Mouse (Mus musculus) effector memory CD4-positive, alpha-beta T cell, adult 7 months (primary cell): ENCODE measurements around the gene Sowahd. TPM values are rescaled to one million over a fixed set of nuclear protein-coding genes. Genes with fewer than 3 reads are reported as not detected.

Experiments
- polyA plus RNA-seq: library from polyadenylated mRNA; unstranded; fragments of 100-300 nt; shearing (Covaris generic); gene quantifications from one replicate; pipeline ENCODE4 v1.2.1, GENCODE M21; 2017

Sowahd gene
- polyA plus RNA-seq: not detected

DNA sequence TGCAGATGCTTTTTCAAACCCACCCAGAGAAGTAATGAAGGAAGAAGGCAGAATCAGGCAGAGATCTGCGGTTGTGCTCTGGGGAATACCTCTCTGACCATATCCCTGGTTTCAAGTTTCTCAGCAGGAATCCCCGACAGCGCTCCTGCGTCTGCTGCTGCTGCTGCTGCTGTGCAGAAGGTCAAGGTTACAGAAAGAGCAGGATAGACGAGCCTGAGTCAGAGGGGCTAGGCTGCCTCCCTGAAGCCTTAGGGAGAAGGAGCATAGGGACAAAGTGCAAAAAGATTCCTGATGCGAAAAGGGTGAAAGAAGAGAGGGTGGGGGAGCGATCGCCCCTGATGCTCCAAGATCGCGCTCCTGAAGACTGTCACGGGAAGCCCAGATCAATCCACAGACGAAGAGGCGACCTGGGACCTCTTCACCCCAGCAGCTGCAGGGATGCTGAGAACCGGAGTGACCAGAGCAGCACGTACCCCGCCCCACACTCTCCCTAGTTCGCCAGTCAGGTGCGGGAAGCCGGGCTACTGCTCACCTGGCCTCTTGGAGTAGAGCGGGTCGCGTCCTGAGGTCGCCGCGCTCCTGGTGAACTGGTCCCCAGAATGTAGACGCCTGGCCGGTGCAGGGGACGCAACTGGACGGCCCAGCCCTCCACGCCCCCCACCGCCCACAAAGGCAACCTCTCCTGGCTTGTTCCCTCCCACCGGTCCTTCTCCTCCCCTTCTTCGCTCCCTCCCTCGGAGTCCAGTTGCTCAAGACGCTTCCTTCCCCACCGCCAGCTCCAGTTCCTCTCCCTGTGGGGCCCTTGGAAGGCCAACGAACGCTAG is at the start of gene Sowahd:
TSS of gene Sowahd (plus strand) at position 780 of the 824 bp plus-strand sequence.

DNA sequence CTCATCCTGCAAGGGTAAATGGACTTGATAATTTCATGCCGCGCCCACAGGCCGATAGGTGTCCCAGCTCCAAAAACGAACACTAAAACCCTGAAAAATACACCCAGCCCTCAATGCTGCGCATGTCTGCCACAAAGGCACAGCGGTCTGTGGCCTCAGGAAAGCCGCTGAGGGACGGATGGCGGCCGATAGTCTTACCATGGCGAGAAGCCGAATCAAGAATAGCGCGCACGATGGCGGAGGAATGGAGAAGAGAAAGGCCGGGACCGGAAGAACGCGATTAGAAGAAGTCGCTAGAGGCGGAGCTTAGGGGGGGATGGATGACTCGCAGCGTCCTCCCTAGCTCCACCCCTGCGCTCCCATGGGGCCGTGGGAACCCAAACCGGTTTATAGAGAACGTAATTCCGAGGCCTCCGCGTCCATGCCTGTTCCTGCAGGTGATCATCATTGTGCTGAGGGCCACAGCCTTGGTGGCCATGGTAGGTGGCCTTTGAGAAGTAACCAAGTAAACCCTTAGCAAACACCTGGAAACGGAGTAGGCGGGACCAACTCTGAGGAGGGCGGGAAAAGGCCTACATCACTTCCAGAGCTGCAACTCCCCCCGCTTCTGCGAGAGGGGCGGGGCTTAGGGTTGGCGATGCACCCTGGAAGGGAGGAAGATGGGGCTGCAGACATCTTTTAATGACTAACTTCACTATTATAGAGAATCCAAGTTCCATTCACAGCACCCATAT is 36.4 kb downstream of the Sowahd start, which contains the start of gene Rpl39:
TSS of gene Rpl39 (minus strand) at position 476 of the 734 bp plus-strand sequence.

Other genes with a start within 250 kb of the Sowahd start
- gene Ube2a, start 174.9 kb upstream of the Sowahd start, polyA plus RNA-seq: 137 TPM
- gene C330007P06Rik, start 174.7 kb upstream of the Sowahd start, polyA plus RNA-seq: 29.3 TPM
- gene Nkrf, start 145.9 kb upstream of the Sowahd start, polyA plus RNA-seq: 1.4 TPM
- 116 TPM for gene Sept6, start 57.1 kb upstream of the Sowahd start, polyA plus RNA-seq
- 409 TPM for gene Rpl39, start 36.6 kb downstream of the Sowahd start, polyA plus RNA-seq
- gene Upf3b, start 61.5 kb downstream of the Sowahd start, polyA plus RNA-seq: 9.1 TPM
- gene Nkap, start 78.0 kb downstream of the Sowahd start, polyA plus RNA-seq: 13.2 TPM
- not detected for gene Akap14, start 120.0 kb downstream of the Sowahd start, polyA plus RNA-seq
- 177 TPM for gene Ndufa1, start 142.3 kb downstream of the Sowahd start, polyA plus RNA-seq
- gene Rnf113a1, start 142.4 kb downstream of the Sowahd start, polyA plus RNA-seq: 2.8 TPM
- not detected for gene Gm9, start 162.2 kb downstream of the Sowahd start, polyA plus RNA-seq
- gene Rhox1, start 173.4 kb downstream of the Sowahd start, polyA plus RNA-seq: not detected
- gene Rhox2a, start 196.1 kb downstream of the Sowahd start, polyA plus RNA-seq: not detected
- not detected for gene Rhox3a, start 201.1 kb downstream of the Sowahd start, polyA plus RNA-seq
- 1.2 TPM for gene Rhox4a, start 216.5 kb downstream of the Sowahd start, polyA plus RNA-seq